17 mouse cellular contexts compared by ENCODE assay signal in genomic region chr2:137497616-137498015, GRCm38 (mm10).
"Had no signal": no experiment of that assay in that cellular context is flagged by ENCODE, and none has a peak within 500 bp of the region (broad histone marks: within the 10 kb centered on the region; RNA-seq: fewer than 3 reads in every experiment).

No protein-coding gene starts in this region.

- H3K4me2 ChIP-seq: lung, embryonic 14.5 days; midbrain, embryonic 13.5 days; midbrain, embryonic 15.5 days; neural tube, embryonic 13.5 days; neural tube, embryonic 15.5 days had no signal

- H3K9ac ChIP-seq: lung, embryonic 14.5 days; midbrain, embryonic 13.5 days; midbrain, embryonic 15.5 days; neural tube, embryonic 13.5 days; neural tube, embryonic 15.5 days had no signal

- H3K4me1 ChIP-seq: midbrain, embryonic 10.5 days; midbrain, embryonic 13.5 days; midbrain, embryonic 15.5 days; neural tube, embryonic 13.5 days; neural tube, embryonic 15.5 days had no signal

- ATAC-seq: midbrain, embryonic 13.5 days; midbrain, embryonic 15.5 days had no signal

- H3K4me3 ChIP-seq: midbrain, embryonic 10.5 days; midbrain, embryonic 13.5 days; midbrain, embryonic 15.5 days; myocyte; neural tube, embryonic 13.5 days; neural tube, embryonic 15.5 days had no signal

- DNase-seq: lung, adult 18-20 months; lung, embryonic 14.5 days; lung, postnatal 10 days; lung, postnatal 4 days; right cerebral cortex, adult 18-20 months; right cerebral cortex, postnatal 25 days; right cerebral cortex, postnatal 4 days; spleen, adult 18-20 months; thymus, adult 18-20 months; thymus, postnatal 14 days; thymus, postnatal 36 days had no signal

- H3K36me3 ChIP-seq: midbrain, embryonic 10.5 days; midbrain, embryonic 13.5 days; midbrain, embryonic 15.5 days; neural tube, embryonic 13.5 days; neural tube, embryonic 15.5 days had no signal

- H3K27ac ChIP-seq: midbrain, embryonic 10.5 days; midbrain, embryonic 13.5 days; midbrain, embryonic 15.5 days; neural tube, embryonic 13.5 days; neural tube, embryonic 15.5 days had no signal

- H3K27me3 ChIP-seq: midbrain, embryonic 13.5 days; midbrain, embryonic 15.5 days; neural tube, embryonic 13.5 days; neural tube, embryonic 15.5 days had no signal

- H3K9me3 ChIP-seq: midbrain, embryonic 10.5 days; midbrain, embryonic 13.5 days; midbrain, embryonic 15.5 days; neural tube, embryonic 13.5 days; neural tube, embryonic 15.5 days had no signal
